Mouse (Mus musculus) embryo, embryonic 11 days (tissue): ENCODE results near the gene Prcd.

Source experiments
- DNase-seq: peaks from one replicate; pipeline ENCODE4 v3.0.0-alpha.2; 2015

Prcd gene

DNA sequence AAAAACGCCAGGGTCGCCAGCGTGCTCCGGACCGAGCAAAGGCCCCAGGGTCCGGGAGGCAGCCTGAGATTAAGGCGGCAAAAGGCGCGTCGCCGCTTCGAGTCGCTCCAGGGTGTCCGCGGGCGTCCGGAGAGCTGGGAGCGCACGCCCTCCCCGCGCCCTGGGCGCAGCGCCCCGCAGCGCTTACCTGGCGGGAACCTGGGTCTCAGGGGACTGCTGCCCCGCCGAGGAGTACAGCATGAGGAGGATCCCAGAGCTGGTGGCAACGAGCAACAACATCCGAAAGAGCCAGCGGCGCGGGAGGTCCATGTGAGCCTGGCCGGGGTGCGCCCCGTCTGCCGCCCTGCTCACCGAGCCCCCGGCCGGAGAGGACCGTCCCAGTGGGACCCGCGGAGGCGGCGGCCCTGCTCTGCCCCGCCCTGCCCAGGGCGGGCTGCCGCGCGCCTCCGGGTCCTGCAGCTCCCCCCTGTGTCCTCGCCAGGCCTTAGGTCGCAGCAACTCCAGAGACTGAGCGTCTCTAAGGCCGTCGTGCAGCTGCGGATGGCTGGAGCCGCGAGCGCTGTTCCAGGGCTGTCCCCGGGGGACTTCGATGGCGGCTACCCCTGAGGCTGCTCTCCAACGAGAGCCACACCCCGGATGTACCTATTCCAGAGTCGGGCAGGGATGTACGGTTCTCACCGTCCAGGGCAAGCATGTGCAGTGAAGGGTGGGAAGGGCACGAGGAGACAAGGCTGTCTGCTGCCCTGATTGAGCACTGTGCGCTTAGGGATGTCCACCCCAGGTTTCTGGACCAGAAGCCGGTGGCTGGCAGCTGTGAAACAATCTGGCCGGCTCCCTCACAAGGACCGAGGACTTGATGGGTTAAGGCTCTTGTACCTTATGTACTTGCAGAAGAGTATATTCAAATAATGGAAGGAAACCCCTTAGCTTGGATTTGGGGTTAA is 41.2 kb downstream of the Prcd start:
- DNase-seq, result peak; percentile 66

DNA sequence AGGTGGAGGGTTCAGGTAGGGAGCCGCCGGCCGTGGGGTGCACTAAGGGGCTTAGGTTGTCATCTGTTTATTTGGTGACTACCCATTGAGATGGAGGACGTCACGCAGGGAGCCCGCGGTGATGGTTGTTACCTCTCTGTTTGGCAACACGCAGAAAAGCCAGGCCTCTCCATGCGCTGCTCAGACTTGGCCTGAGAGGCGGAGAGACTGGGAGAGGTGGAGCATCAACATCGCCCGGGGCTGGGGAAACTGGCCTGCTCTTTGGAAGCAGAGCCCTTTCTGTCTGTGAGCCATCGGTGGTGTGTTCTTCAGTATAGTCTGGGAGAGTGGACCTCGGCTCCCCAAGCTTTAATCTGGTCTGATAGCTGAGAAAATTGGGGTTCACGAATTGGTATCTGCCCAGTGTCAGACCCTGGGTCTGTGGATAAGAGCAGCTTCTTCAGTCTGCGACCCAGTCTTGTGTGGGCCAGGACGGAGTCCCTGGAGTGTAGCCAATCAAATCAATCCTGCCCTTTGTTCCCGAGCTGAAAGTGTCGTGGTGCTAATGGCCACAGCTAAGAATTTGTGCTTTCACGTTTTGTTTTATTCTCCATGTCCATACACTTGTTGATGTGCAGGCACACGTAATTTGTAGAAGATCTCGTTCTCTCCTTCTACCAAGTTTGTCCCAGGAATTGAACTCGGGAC is 42.0 kb downstream of the Prcd start:
- DNase-seq, result peak; percentile 28

DNA sequence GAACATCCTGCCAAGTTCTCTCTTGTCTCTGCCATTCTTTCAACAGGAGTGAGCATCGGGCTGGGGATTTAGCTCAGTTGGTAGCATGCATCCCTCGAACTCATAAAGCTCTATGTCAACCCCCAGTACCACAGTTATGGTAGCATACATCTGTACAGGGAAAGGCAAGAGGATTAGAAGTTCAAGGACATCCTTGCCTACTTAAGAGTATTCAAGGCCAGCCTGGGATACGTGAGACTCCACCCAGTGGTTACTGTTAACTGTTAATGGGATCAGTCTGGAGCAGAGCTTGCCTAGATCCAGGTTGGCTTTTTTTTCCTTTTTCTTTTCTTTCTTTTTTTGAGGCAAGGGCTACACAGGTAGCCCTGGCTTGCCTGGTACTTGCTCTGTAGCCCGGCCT is 43.1 kb downstream of the Prcd start:
- no peak for DNase-seq

DNA sequence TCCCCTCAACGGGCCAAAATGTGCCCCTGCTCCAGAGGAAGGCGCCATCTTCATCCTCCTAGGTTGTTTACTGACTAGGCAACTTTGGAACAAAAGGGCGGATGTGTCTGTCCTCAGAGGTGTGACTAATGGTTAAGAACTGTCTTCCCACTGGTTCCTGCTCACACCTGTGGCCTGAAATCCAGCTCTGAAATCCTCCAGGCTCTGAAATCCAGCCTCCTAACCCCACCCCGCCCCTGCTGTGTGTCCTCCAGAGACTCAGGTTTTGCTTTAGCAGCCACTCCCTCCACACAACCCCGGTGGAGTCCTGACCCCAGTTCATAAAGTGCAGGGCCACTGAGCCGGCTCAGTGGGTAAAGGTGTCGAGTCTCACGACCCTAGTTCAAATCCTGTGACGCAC is 44.2 kb downstream of the Prcd start:
- no peak for DNase-seq

DNA sequence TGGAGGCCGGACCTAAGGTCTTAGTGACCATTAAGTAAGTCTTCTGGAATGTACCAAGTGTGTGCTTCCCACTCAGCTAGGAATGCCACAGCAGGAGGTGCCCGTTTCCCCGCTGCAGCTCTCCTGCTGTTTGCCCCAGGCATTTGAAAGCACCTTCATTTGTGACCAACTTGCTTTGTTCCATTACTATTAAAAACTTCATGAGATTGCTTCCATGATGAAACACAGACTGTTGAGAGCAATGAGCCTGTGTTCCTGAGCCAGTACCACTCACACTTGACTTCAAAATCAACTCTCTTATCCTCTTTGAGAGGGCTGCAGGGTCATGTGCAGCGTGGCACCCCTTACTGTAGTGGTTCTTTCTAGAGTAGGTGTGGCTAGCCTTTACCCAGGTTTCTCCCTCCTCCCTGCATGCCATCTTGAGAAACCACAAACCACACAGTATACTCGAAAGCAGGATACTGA is 48.1 kb downstream of the Prcd start:
- DNase-seq, result no peak

DNA sequence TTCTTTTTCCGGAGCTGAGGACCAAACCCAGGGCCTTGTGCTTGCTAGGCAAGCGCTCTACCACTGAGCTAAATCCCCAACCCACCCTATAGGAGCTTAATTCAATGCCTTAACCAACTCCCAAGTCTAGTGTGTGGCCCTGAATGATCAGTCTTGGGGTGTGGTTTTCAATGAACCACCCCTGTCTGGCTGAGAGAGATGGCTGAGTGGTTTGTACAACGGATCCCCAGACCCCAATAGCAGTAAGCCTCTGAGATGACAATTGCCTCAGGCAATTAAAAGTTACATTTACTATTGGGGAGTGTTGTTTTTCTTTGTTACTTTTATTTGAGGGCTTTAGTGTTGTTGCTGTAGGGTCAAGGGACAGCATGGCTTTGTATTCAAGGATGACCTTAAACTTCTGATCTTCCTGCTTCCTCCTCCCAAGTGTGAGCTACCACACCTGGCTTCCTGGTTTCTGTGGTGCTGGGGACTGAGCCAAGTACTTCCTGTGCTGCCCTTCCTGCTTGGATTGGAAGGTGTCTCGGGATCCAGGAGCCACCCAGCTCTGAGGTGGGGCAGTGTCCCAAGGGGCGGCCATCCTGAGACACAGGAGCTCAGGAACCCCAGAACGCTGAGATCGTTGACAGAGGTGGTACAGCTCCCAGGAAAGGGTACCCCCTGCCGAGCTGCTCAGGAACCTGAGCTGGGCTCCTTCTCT is 51.2 kb downstream of the Prcd start:
- no peak for DNase-seq

DNA sequence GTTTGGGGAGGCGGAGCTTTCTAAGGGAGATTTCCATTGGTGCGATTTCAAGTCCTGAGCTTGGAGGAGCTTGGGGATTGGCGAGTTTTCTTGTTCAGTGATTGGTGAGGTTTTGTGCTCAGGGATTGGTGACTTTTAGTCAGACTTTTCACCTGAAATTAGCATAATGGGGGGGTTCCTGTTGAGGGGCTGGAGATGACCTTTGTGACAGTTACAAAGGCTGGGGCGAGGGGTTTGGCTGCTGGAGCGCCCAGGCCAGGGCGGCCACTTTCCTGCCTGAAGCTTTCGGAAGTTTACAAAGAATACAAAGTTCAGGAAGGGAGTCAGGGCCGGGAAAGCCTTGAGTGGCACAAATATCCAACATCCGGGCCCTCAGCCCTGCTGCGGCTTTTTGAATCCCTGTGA is 51.9 kb downstream of the Prcd start:
- DNase-seq, result no peak

DNA sequence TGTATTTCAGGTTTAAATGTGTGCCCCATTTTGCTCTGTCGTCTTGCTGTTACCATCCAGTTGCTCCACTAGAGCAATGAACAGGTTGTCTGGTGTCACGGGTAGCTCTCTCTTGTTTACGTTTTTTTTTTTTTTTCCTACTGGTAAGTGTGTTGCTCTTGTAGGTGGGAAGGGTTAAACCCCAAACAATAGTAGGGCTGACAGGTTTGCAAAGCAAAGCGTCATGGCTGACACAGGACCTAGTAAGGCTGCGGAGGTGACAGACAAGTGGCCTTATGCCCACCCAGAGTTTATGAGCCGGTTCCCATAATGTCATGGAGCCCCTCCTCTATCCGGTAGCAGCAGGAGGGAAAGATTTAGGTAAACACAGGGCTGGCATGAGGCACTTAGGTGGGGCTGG is 53.0 kb downstream of the Prcd start:
- DNase-seq, result no peak

DNA sequence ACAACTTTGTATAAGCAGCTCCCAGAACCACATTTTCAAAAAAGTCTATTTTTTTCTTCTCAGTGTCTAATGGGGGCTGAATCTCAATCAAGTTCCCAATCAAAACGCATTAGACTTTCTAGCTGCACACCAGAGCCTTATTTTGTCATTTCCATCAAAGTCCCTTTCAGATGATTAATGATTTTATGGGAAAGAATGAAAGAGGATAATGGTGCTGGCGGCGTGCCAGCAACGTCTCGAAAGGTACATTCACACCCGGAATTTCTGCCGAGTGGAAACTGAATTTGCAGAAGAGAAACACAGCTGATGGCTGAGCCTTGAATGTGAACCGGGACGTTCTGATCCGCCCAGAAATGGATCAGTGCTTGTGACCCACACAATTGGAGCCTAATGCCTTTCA is 56.8 kb downstream of the Prcd start:
- no peak for DNase-seq

DNA sequence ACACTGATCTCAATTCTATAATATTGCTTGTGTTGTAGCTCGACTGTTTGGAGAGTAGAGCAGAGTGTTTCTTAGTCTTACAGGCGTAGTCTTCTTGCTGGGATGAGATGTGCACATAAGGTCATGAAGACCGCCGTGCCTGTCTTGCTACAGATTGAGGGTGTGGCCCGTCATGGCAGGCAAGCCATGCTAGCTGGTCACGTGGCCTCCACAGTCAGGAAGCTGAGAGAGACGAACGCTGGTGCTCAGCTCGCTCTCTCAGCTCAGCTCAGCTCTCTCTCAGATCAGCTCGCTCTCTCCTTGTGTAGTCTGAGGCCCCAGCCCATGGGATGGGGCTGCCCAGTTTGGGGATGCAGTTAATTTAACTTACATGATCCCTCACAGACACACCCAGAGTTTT is 57.5 kb downstream of the Prcd start:
- DNase-seq, result no peak

DNA sequence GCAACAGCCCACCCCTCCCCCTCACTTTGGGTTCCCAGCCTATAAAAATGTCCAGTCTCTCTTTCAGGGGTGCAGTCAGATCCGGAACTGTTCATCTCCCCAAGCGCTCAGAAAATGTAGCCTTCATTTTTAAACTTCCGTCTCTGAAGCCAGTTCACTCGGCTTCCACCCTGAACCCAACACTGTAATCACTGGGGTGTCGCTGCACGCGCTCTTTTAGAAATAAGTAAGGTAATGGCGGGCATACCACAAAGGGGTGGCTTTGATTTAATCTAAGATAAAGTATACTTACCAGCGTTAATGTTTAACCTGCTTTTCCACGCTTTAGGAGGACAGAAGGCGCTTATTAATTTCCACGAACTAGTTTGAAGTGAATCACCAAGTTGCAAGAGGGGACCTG is 60.7 kb downstream of the Prcd start:
- no peak for DNase-seq
